Mouse (Mus musculus): ENCODE data around the gene Srcin1. TPM values are rescaled to one million over a fixed set of nuclear protein-coding genes. Genes with fewer than 3 reads are reported as not detected.

Gene Srcin1
- polyA plus RNA-seq, 1 experiment, result not detected

DNA sequence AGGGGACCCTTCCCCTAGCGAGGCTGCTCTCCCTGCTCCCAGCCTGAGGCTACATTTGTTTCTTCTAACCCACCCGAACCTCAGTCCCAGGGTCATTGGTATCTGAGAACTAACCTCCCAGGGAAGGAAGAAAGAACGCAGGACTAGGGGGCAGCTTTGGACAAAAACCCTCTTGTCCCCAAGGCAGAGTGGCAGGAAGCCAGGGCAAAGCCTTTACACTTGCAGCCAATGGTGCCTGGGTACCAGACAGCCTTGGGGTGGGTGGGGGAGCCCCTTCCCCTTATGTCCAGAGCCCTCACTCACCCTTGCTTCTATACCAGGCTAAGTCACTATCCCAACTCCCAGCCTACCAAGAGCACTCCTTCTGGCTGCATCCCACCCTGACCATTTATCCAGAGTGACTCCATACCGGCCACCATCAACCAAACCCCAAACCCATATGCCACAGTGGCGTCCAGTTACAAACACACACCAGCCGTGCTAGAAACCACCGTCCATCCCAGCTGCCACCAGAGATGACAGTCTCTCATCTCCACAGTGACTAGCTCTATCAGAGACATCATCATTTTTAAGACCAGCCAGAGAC is 3.0 kb downstream of the Srcin1 start:
- Histone ChIP-seq H3K4me2 (ENCODE audit: low read depth) (no peak overlapping the region), H3K27me3 (ENCODE audit: control insufficient read depth, insufficient read depth, insufficient read length) (peaks cover 90% of the 10 kb centered on the region), H3K79me2 (ENCODE audit: control insufficient read depth, insufficient read depth) (no peaks in the 10 kb centered on the region), H3K36me3 (ENCODE audit: control insufficient read depth, insufficient read depth) (no peaks in the 10 kb centered on the region), H3ac (ENCODE audit: control insufficient read depth, insufficient read length) (no peak overlapping the region), H3K4me3 (no peak overlapping the region)
- TF ChIP-seq MAX (IDR thresholded peaks at IDR 0.05; ENCODE audit: low read depth), result no peak
- TF ChIP-seq E2F4 (IDR thresholded peaks at IDR 0.05; ENCODE audit: insufficient read depth), result no peak
- TF ChIP-seq REST (IDR thresholded peaks at IDR 0.05; ENCODE audit: insufficient read depth, insufficient read length), result no peak
- no peak for TF ChIP-seq CEBPB (IDR thresholded peaks at IDR 0.05; ENCODE audit: insufficient read depth, poor library complexity, severe bottlenecking)
- no peak for TF ChIP-seq POLR2AphosphoS2 (IDR thresholded peaks at IDR 0.05; ENCODE audit: insufficient read length, low read depth)
- TF ChIP-seq POLR2A (IDR thresholded peaks at IDR 0.05; ENCODE audit: insufficient read length, low read depth), result no peak
- no peak for TF ChIP-seq MYOG (IDR thresholded peaks at IDR 0.05; ENCODE audit: control insufficient read depth in 1 of 3, insufficient read depth in 1 of 3, insufficient read length in 2 of 3, low read depth in 2 of 3)
- no peak for TF ChIP-seq USF1 (IDR thresholded peaks at IDR 0.05; ENCODE audit: low read depth)
- no peak for TF ChIP-seq TCF12 (IDR thresholded peaks at IDR 0.05; ENCODE audit: insufficient read depth, poor library complexity, severe bottlenecking)
- no peak for TF ChIP-seq SRF (IDR thresholded peaks at IDR 0.05; ENCODE audit: control insufficient read depth, insufficient read length, low read depth)
- TF ChIP-seq TCF3 (IDR thresholded peaks at IDR 0.05; ENCODE audit: insufficient read length, low read depth), result no peak
- TF ChIP-seq MYOD1 (IDR thresholded peaks at IDR 0.05; ENCODE audit: control insufficient read depth in 1 of 3, insufficient read length in 2 of 3, low read depth in 2 of 3), result no peak

DNA sequence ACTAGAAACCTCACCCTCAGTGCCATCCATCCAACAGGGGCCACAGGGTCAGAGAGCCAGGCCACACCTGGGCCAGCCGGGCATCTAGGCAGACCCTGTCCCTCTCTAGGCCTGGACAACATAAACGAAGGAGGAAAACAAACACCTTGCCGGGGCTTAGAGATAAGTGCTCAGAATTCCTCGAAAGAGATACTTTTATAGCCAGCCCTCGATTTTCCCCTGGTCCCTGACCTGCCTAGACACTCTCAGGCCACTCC is 4.0 kb downstream of the Srcin1 start:
- H3ac ChIP-seq (ENCODE audit: control insufficient read depth, insufficient read length), result no peak overlapping the region
- no peak for TF ChIP-seq CEBPB (IDR thresholded peaks at IDR 0.05; ENCODE audit: insufficient read depth, poor library complexity, severe bottlenecking)
- no peak for TF ChIP-seq REST (IDR thresholded peaks at IDR 0.05; ENCODE audit: insufficient read depth, insufficient read length)
- no peak for TF ChIP-seq SRF (IDR thresholded peaks at IDR 0.05; ENCODE audit: control insufficient read depth, insufficient read length, low read depth)
- no peak for TF ChIP-seq USF1 (IDR thresholded peaks at IDR 0.05; ENCODE audit: low read depth)
- no peak for TF ChIP-seq TCF3 (IDR thresholded peaks at IDR 0.05; ENCODE audit: insufficient read length, low read depth)
- no peak for TF ChIP-seq POLR2A (IDR thresholded peaks at IDR 0.05; ENCODE audit: insufficient read length, low read depth)
- no peak for TF ChIP-seq MYOD1 (IDR thresholded peaks at IDR 0.05; ENCODE audit: control insufficient read depth in 1 of 3, insufficient read length in 2 of 3, low read depth in 2 of 3)
- no peak for TF ChIP-seq E2F4 (IDR thresholded peaks at IDR 0.05; ENCODE audit: insufficient read depth)
- no peak for TF ChIP-seq MYOG (IDR thresholded peaks at IDR 0.05; ENCODE audit: control insufficient read depth in 1 of 3, insufficient read depth in 1 of 3, insufficient read length in 2 of 3, low read depth in 2 of 3)
- no peak for TF ChIP-seq MAX (IDR thresholded peaks at IDR 0.05; ENCODE audit: low read depth)
- TF ChIP-seq TCF12 (IDR thresholded peaks at IDR 0.05; ENCODE audit: insufficient read depth, poor library complexity, severe bottlenecking), result no peak
- TF ChIP-seq POLR2AphosphoS2 (IDR thresholded peaks at IDR 0.05; ENCODE audit: insufficient read length, low read depth), result no peak
- H3K4me3 ChIP-seq, result no peak overlapping the region
- no peak overlapping the region for H3K4me2 ChIP-seq (ENCODE audit: low read depth)
- H3K36me3 ChIP-seq (ENCODE audit: control insufficient read depth, insufficient read depth), result no peaks in the 10 kb centered on the region
- H3K79me2 ChIP-seq (ENCODE audit: control insufficient read depth, insufficient read depth), result no peaks in the 10 kb centered on the region
- H3K27me3 ChIP-seq (ENCODE audit: control insufficient read depth, insufficient read depth, insufficient read length), result peaks cover 89% of the 10 kb centered on the region

DNA sequence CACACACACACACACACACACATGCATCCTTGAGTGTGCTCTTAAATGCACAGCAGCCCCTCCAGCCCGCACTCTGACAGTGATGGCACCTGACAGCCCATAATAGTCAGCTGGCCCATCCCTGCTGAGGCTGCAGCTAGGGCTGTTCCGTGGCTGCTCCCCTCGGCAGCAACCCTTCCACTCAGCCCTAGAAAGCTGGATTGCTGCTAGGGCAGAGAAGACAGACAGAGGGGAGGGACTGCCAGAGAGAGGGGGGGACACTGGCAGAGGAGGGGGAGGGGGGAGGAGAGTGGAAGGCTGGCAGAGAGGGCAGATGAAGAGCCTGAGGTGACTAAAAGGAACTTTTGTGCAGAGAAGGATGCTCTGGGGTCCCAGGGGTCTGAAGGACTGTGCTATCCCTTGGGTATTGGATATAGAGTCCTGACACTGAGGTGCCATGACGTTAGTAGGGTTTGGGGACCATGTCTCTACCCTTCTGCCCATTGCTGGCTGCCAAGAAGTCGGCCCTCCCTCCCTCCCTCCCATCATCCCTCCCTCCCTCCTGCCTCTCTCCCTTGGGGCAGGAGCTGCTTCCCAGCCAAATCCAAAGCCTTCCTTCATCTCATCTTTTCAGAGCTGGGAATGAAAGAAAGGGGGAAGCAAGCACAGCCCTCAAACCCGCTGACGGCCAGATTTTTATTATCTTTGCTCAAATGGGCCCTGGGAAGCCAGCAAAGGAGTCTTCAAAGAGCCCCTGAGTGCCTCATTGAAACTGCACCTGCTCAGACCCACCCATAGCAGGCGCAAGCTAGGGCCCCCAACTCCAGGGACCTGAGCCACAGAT is 4.5 kb downstream of the Srcin1 start:
- H3K36me3 ChIP-seq (ENCODE audit: control insufficient read depth, insufficient read depth), result no peaks in the 10 kb centered on the region
- H3K4me2 ChIP-seq (ENCODE audit: low read depth), result no peak overlapping the region

DNA sequence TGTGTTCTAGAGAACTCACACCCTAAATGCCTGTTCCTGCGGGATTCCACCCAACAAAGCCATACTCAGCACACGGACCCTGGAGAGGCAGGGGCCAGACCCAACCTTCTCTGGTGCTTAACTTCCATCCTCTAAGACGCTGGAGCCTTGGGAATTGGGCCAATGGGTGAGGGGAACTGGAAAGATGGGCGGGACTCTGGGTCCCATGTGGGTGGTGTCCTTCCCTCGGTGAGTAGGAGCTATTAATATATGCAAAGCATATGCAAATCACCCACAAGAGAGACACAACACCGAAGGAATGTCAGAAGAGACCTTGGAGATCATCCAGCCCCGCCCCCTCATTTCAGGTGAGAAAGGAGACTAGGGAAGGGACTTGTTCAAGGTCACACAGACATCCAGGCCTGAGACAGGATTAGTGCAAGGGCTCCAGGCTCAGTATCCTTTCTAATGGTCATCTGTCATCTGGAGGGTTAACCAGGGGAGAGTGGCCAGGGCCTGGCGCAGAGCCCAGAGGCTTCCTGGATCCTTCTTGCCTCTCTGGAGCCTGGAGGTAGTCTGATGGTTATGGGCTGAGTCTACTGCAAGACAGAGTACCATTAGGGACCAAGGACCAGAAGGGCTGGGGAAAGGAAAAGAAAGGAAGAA is 5.4 kb downstream of the Srcin1 start:
- Histone ChIP-seq H3K27me3 (ENCODE audit: control insufficient read depth, insufficient read depth, insufficient read length) (peaks cover 89% of the 10 kb centered on the region), H3K4me2 (ENCODE audit: low read depth) (no peak overlapping the region), H3K36me3 (ENCODE audit: control insufficient read depth, insufficient read depth) (no peaks in the 10 kb centered on the region), H3ac (ENCODE audit: control insufficient read depth, insufficient read length) (no peak overlapping the region), H3K4me3 (no peak overlapping the region), H3K79me2 (ENCODE audit: control insufficient read depth, insufficient read depth) (no peaks in the 10 kb centered on the region)
- TF ChIP-seq MYOG (IDR thresholded peaks at IDR 0.05; ENCODE audit: control insufficient read depth in 1 of 3, insufficient read depth in 1 of 3, insufficient read length in 2 of 3, low read depth in 2 of 3) (no peak), USF1 (IDR thresholded peaks at IDR 0.05; ENCODE audit: low read depth) (no peak), POLR2AphosphoS2 (IDR thresholded peaks at IDR 0.05; ENCODE audit: insufficient read length, low read depth) (no peak), TCF12 (IDR thresholded peaks at IDR 0.05; ENCODE audit: insufficient read depth, poor library complexity, severe bottlenecking) (no peak), REST (IDR thresholded peaks at IDR 0.05; ENCODE audit: insufficient read depth, insufficient read length) (no peak)

More for the DNA sequence above, 4.5 kb downstream of the Srcin1 start:
- TF ChIP-seq USF1 (IDR thresholded peaks at IDR 0.05; ENCODE audit: low read depth) (no peak), SRF (IDR thresholded peaks at IDR 0.05; ENCODE audit: control insufficient read depth, insufficient read length, low read depth) (no peak), POLR2AphosphoS2 (IDR thresholded peaks at IDR 0.05; ENCODE audit: insufficient read length, low read depth) (no peak), TCF12 (IDR thresholded peaks at IDR 0.05; ENCODE audit: insufficient read depth, poor library complexity, severe bottlenecking) (no peak), POLR2A (IDR thresholded peaks at IDR 0.05; ENCODE audit: insufficient read length, low read depth) (no peak), REST (IDR thresholded peaks at IDR 0.05; ENCODE audit: insufficient read depth, insufficient read length) (no peak)
- Histone ChIP-seq H3K27me3 (ENCODE audit: control insufficient read depth, insufficient read depth, insufficient read length) (peaks cover 89% of the 10 kb centered on the region), H3K4me3 (no peak overlapping the region), H3ac (ENCODE audit: control insufficient read depth, insufficient read length) (no peak overlapping the region), H3K79me2 (ENCODE audit: control insufficient read depth, insufficient read depth) (no peaks in the 10 kb centered on the region)

Measured in myocyte (in vitro differentiated cells).